Mouse (Mus musculus): ENCODE data around the gene Git1. TPM values are rescaled to one million over a fixed set of nuclear protein-coding genes. Genes with fewer than 3 reads are reported as not detected.

Gene Git1
- polyA plus RNA-seq, 1 experiment = 99.0 TPM

DNA sequence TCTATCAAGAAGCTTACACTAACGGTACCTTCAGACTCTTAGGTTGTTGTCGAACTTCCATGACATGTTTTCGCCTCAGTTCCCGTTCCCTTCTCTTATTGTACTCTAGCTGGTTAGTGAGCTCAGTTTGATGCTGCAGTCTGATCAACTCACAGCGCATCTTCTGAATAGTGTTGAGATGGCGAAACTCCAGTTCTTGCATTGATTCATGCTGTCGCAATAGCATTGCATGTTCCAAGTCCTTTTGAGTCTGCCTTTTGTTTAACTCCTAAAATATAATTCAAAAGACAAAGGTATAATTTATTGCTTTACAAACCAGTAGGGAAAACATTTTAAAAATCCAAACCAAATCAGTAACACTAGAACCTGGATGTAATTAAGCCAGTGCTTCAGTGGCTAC, 51.9 kb downstream of the Git1 start:
- Histone ChIP-seq H3K4me3 (ENCODE audit: control insufficient read depth, insufficient read depth, low read length) (no peak overlapping the region), H3K4me1 (replicated peaks; ENCODE audit: control insufficient read depth, insufficient read depth, low read length) (no peaks in the 10 kb centered on the region), H3K27me3 (ENCODE audit: control insufficient read depth, insufficient read depth, low read length) (no peaks in the 10 kb centered on the region), H3K36me3 (ENCODE audit: control insufficient read depth, insufficient read depth, low read length) (peaks cover 91% of the 10 kb centered on the region), H3K27ac (ENCODE audit: control insufficient read depth, insufficient read depth, low read length) (no peak overlapping the region)
- DNase-seq = no peak
- WGBS = 98% methylated on average over 7 of the region's 7 CpGs
- no peak for TF ChIP-seq POLR2A (IDR thresholded peaks at IDR 0.05; ENCODE audit: control insufficient read depth, extremely low read depth, insufficient read depth, low read length, poor library complexity)
- no peak for TF ChIP-seq CTCF (IDR thresholded peaks at IDR 0.05; ENCODE audit: borderline replicate concordance, control insufficient read depth, extremely low read depth, insufficient read depth, low read length, poor library complexity)

Other genes starting within 250 kb of the Git1 start
- gene Coro6, start 31.2 kb upstream of the Git1 start, polyA plus RNA-seq (2012; rRNA removed) = 3.1 and 23.9 TPM in 2 replicates
- 47.4 and 52.7 TPM in 2 replicates for gene Ankrd13b, start 3.9 kb upstream of the Git1 start, polyA plus RNA-seq (2012; rRNA removed)
- 14.2 and 18.9 TPM in 2 replicates for gene Abhd15, start 21.6 kb downstream of the Git1 start, polyA plus RNA-seq (2012; rRNA removed)
- 72.7 and 74.2 TPM in 2 replicates for gene Trp53i13, start 22.4 kb downstream of the Git1 start, polyA plus RNA-seq (2012; rRNA removed)
- 3.2 and 3.6 TPM in 2 replicates for gene Gm10392, start 25.6 kb downstream of the Git1 start, polyA plus RNA-seq (2012; rRNA removed)
- 7.3 and 7.5 TPM in 2 replicates for gene Taok1, start 114.3 kb downstream of the Git1 start, polyA plus RNA-seq (2012; rRNA removed)
- 30.1 and 38.8 TPM in 2 replicates for gene Nufip2, start 192.6 kb downstream of the Git1 start, polyA plus RNA-seq (2012; rRNA removed)
- gene Cryba1, start 231.7 kb downstream of the Git1 start, polyA plus RNA-seq (2012; rRNA removed) = 0.13 and 0.36 TPM in 2 replicates

All from thymus, adult 2 months (tissue).